Mouse (Mus musculus) E14TG2a.4 (cell line): Measurements from ENCODE around the gene Mtg1.

Experiments
- H3K27me3 ChIP-seq: 2 replicates; pipeline ENCODE4 v1.6.1; 2014; ENCODE audit warnings: low read length, control low read depth; ENCODE audit not compliant: insufficient read depth
- H3K36me3 ChIP-seq: 2 replicates; pipeline ENCODE4 v1.6.1; 2014; ENCODE audit warnings: low read length, control low read depth; ENCODE audit not compliant: insufficient read depth
- H3K4me1 ChIP-seq: replicated peaks from 2 replicates; pipeline ENCODE4 v1.6.1; 2014; ENCODE audit warnings: low read depth, low read length, control low read depth
- H3K4me3 ChIP-seq: replicated peaks from 2 replicates; pipeline ENCODE4 v1.5.1; 2014; ENCODE audit warnings: mild to moderate bottlenecking, low read length
- H3K9me3 ChIP-seq: 2 replicates; pipeline ENCODE4 v1.6.1; 2014; ENCODE audit warnings: low read length, control low read depth
- CTCF ChIP-seq: conservative IDR thresholded peaks from 2 replicates; pipeline ENCODE4 v1.5.1; 2014; ENCODE audit warnings: low read length
- NANOG ChIP-seq: IDR thresholded peaks from 2 replicates; pipeline ENCODE4 v1.6.1; 2014; ENCODE audit warnings: borderline replicate concordance, low read length, mixed read lengths
- POU5F1 ChIP-seq: IDR thresholded peaks from 2 replicates; pipeline ENCODE4 v1.6.1; 2014; ENCODE audit warnings: low read length, borderline replicate concordance

Mtg1 gene

GRCm38 (mm10) chr7:140137135-140138020 lies at the start of gene Mtg1:
Gene Mtg1 (plus strand): TSS chr7:140137564.
- Histone ChIP-seq H3K36me3 (peaks cover 51% of the 10 kb centered on the region), H3K27me3 (no peaks in the 10 kb centered on the region), H3K9me3 (no peaks in the 10 kb centered on the region), H3K4me1 (peaks cover 16% of the 10 kb centered on the region), H3K4me3 (peak within 1 kb of the TSS; percentile 91)
- TF ChIP-seq CTCF (no peak), NANOG (no peak), POU5F1 (no peak)

- H3K27me3 ChIP-seq: peaks cover 6% of the 10 kb centered on the region; the same call in 1 of the 2 replicates
- peaks cover 18% of the 10 kb centered on the region for H3K4me1 ChIP-seq
- no peaks in the 10 kb centered on the region for H3K36me3 ChIP-seq
- TF ChIP-seq CTCF (no peak), NANOG (no peak), POU5F1 (no peak)
- H3K4me3 ChIP-seq: no peak overlapping the region
- no peaks in the 10 kb centered on the region for H3K9me3 ChIP-seq
Observed at GRCm38 (mm10) chr7:140090601-140091000, 46.8 kb upstream of the Mtg1 start.

GRCm38 (mm10) chr7:140092924-140093528 lies 44.3 kb upstream of the Mtg1 start, which contains the start of gene Prap1:
Gene Prap1 (plus strand): TSS chr7:140093395.
- Histone ChIP-seq H3K4me3 (no peak within 1 kb of the TSS), H3K36me3 (no peaks in the 10 kb centered on the region), H3K9me3 (no peaks in the 10 kb centered on the region), H3K27me3 (peaks cover 12% of the 10 kb centered on the region; the same call in 1 of the 2 replicates), H3K4me1 (peaks cover 3% of the 10 kb centered on the region; the same call in 1 of the 2 replicates)
- TF ChIP-seq POU5F1 (no peak), NANOG (no peak), CTCF (no peak)

GRCm38 (mm10) chr7:140094954-140095353 lies 42.4 kb upstream of the Mtg1 start:
- Histone ChIP-seq H3K4me1 (peaks cover 2% of the 10 kb centered on the region; the same call in 1 of the 2 replicates), H3K36me3 (peaks cover 15% of the 10 kb centered on the region), H3K9me3 (no peaks in the 10 kb centered on the region), H3K27me3 (peaks cover 12% of the 10 kb centered on the region; the same call in 1 of the 2 replicates), H3K4me3 (no peak overlapping the region)
- no peak for TF ChIP-seq CTCF
- TF ChIP-seq POU5F1: no peak
- no peak for TF ChIP-seq NANOG

DNA sequence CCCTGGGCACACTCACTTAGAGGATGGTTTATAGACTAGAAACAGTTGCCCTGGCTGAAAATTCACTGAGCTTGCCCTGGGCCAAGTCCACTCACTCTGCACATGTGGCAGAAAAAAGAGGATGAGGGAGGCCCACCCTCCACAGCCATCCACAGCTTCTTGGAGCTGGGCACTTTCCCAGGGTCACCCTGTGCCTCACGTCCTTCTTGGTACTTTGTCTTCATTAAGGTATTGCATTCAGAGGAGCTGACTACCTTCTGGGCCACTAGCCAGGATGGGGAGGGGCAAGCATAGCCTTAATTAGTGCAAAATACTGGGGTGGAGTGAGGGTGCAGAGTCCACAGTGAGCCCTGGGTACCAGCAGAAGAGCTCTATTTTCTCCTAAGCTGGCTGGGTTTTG lies 41.8 kb upstream of the Mtg1 start:
- Histone ChIP-seq H3K36me3 (peaks cover 15% of the 10 kb centered on the region), H3K9me3 (no peaks in the 10 kb centered on the region), H3K27me3 (peaks cover 12% of the 10 kb centered on the region; the same call in 1 of the 2 replicates), H3K4me1 (no peaks in the 10 kb centered on the region; the same call in 1 of the 2 replicates), H3K4me3 (no peak overlapping the region)
- TF ChIP-seq NANOG (no peak), CTCF (no peak), POU5F1 (no peak)

DNA sequence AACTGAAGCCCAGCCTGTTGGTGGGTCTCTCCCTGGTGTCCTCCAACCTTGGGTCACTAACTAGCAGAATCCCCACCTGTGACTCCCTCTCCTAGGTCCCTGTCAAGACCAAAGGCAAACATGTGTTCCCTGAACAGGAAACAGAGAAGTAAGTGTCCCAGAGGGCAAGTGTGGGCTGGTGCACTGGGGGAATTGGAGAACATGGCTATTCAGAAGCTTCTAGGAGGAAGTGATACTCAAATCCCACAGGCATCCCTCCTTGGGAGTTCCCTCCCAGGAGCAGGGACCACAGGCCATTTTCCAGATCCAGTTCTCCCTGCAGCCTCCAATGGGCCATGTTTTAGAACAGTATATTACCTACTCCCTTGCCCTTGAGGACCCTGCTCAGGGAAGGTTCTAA lies 41.3 kb upstream of the Mtg1 start:
- H3K4me3 ChIP-seq: no peak overlapping the region
- no peaks in the 10 kb centered on the region for H3K9me3 ChIP-seq
- H3K4me1 ChIP-seq: peaks cover 4% of the 10 kb centered on the region
- H3K27me3 ChIP-seq: peaks cover 12% of the 10 kb centered on the region; the same call in 1 of the 2 replicates
- peaks cover 15% of the 10 kb centered on the region for H3K36me3 ChIP-seq
- no peak for TF ChIP-seq NANOG
- no peak for TF ChIP-seq CTCF
- TF ChIP-seq POU5F1: no peak

DNA sequence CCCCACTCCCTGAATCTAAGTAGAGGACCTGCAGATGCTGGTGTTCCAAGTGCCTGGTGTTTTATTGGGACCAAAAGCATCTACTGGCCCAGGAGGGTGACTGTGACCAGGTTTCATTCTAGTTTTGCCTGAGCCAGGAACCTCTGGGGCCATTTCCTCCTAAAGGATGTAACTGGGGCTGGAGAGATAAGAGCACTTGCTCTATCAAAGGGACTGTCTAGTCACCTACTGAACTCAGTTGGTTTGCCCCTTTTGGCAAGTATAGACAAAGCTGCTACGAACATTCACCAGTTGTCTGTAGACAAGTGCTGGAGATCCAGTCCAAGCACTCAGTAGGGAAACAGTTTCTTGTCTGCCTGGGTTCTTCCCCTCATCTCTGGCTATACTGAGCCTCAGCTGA lies 38.9 kb upstream of the Mtg1 start:
- no peak overlapping the region for H3K4me3 ChIP-seq
- TF ChIP-seq POU5F1 (no peak), CTCF (no peak), NANOG (no peak)
- H3K36me3 ChIP-seq: peaks cover 15% of the 10 kb centered on the region
- no peaks in the 10 kb centered on the region for H3K9me3 ChIP-seq
- H3K27me3 ChIP-seq: peaks cover 15% of the 10 kb centered on the region; the same call in 1 of the 2 replicates
- H3K4me1 ChIP-seq: peaks cover 22% of the 10 kb centered on the region

DNA sequence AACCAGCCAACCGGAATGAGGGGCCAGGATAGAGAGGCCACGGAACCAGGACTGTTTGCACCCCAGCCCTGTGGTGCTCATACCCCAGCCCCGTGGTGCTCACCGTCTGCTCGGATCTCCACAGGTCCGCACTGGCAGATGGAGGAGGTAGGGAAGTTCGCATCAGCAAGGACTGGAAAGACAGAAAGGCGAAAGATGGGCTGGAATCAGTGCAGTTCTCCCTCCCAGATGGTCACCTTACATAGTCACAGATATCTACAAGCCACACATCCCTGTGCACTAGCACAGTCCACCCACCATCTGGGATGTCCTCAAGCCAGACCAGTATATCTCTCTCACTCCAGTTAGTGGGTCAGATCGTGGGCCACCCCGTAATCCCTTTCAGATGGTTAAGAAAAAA lies 35.9 kb upstream of the Mtg1 start:
- peak overlapping the region; percentile 76 for H3K4me3 ChIP-seq
- TF ChIP-seq NANOG (no peak), POU5F1 (no peak), CTCF (no peak)
- H3K4me1 ChIP-seq: peaks cover 22% of the 10 kb centered on the region
- H3K9me3 ChIP-seq: no peaks in the 10 kb centered on the region
- peaks cover 35% of the 10 kb centered on the region for H3K36me3 ChIP-seq
- H3K27me3 ChIP-seq: peaks cover 3% of the 10 kb centered on the region; the same call in 1 of the 2 replicates
